Mouse (Mus musculus) heart, embryonic 13.5 days (tissue): ENCODE measurements around the gene Scp2. TPM values are rescaled to one million over a fixed set of nuclear protein-coding genes. Genes with fewer than 3 reads are reported as not detected.
A peak's percentile ranks its signal among the peaks of the same experiment; 100 is the strongest.

Source experiments
- ATAC-seq: fragments of 200-750 bp; cut with Nextera tagmentation; 2 replicates; pipeline ENCODE4 v1.8.0; 2017; ENCODE audit warnings: moderate TSS enrichment; ENCODE audit not compliant: insufficient number of reproducible peaks, low FRiP score, low TSS enrichment; ENCODE audit errors: extremely low read depth
- H3K27ac ChIP-seq: fragments of 300-500 bp; sonication (generic); replicated peaks from 2 replicates; pipeline ENCODE4 v1.5.1; 2015; ENCODE audit warnings: moderate library complexity, mild to moderate bottlenecking, inconsistent platforms
- H3K27me3 ChIP-seq: fragments of 300-500 bp; sonication (generic); replicated peaks from 2 replicates; pipeline ENCODE4 v1.6.1; 2015; ENCODE audit warnings: mild to moderate bottlenecking, inconsistent platforms
- H3K36me3 ChIP-seq: fragments of 300-500 bp; sonication (generic); 2 replicates; pipeline ENCODE4 v1.6.1; 2015; ENCODE audit warnings: mild to moderate bottlenecking, inconsistent platforms
- H3K4me1 ChIP-seq: fragments of 300-500 bp; sonication (generic); 2 replicates; pipeline ENCODE4 v1.6.1; 2015; ENCODE audit warnings: inconsistent platforms
- H3K4me2 ChIP-seq: fragments of 300-500 bp; sonication (generic); 2 replicates; pipeline ENCODE4 v1.6.1; 2015; ENCODE audit warnings: inconsistent platforms, mild to moderate bottlenecking, moderate library complexity
- H3K4me3 ChIP-seq: fragments of 300-500 bp; sonication (generic); 2 replicates; pipeline ENCODE4 v1.5.1; 2015; ENCODE audit warnings: moderate library complexity, mild to moderate bottlenecking, inconsistent platforms
- H3K9ac ChIP-seq: fragments of 300-500 bp; sonication (generic); 2 replicates; pipeline ENCODE4 v1.6.1; 2015; ENCODE audit warnings: inconsistent platforms, mild to moderate bottlenecking, moderate library complexity
- H3K9me3 ChIP-seq: fragments of 300-500 bp; sonication (generic); 2 replicates; pipeline ENCODE4 v1.6.1; 2016; ENCODE audit warnings: inconsistent platforms
- whole genome bisulfite sequencing: fragments of 180-500 bp; shearing (Covaris S2); methylation state at CpG from one replicate; pipeline ENCODE4 v1.1.7; 2015; ENCODE audit warnings: mixed read lengths; 5-methylcytosine and 5-hydroxymethylcytosine counted together
- polyA plus RNA-seq: library from polyadenylated mRNA; unstranded; fragments of >200 nt; fragmentation: Nextera tagmentation; extraction: Ambion mirVana; gene quantifications from 2 replicates; pipeline ENCODE4 v1.2.1, GENCODE M21; 2015

Gene Scp2
- polyA plus RNA-seq, 1 experiment from 2014 or later, result 169 TPM

DNA sequence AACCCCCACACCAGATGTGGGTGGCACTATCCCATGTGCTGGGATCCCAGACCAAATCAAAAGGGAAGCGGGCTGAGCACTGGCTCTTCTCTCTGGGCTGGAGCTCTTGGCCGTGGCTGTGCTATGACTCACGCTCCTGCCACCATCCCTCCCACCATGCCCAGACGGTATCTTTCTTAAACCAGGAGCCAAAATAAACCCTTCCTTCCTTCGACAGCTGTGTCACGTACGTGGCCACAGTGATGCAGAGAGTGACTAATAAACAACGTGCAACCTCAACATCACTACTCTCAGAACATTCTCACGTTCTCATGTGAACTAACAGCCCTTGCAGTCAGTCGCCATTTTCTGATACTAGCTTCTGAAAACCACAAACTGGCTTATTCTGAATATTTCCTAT lies 86.6 kb downstream of the Scp2 start:
- Histone ChIP-seq H3K27ac (0 out of 2 replicates have a peak overlapping the region, but pooled peaks have one; percentile 7), H3K4me2 (no peak overlapping the region), H3K4me1 (peaks cover 11% of the 10 kb centered on the region), H3K27me3 (no peaks in the 10 kb centered on the region), H3K36me3 (peaks cover 78% of the 10 kb centered on the region), H3K4me3 (no peak overlapping the region), H3K9ac (no peak overlapping the region), H3K9me3 (no peaks in the 10 kb centered on the region)
- WGBS, result 47% methylated on average over 10 of the region's 10 CpGs
- ATAC-seq, result no peak

- Histone ChIP-seq H3K4me3 (no peak overlapping the region), H3K4me2 (no peak overlapping the region), H3K36me3 (peaks cover 76% of the 10 kb centered on the region), H3K9me3 (no peaks in the 10 kb centered on the region), H3K27me3 (no peaks in the 10 kb centered on the region), H3K27ac (no peak overlapping the region), H3K4me1 (peaks cover 20% of the 10 kb centered on the region), H3K9ac (no peak overlapping the region)
- ATAC-seq, result no peak
- WGBS, result 89% methylated on average over 2 of the region's 2 CpGs
These were observed 87.6 kb downstream of the Scp2 start for GRCm38 (mm10) chr4:108057247-108057646.

DNA sequence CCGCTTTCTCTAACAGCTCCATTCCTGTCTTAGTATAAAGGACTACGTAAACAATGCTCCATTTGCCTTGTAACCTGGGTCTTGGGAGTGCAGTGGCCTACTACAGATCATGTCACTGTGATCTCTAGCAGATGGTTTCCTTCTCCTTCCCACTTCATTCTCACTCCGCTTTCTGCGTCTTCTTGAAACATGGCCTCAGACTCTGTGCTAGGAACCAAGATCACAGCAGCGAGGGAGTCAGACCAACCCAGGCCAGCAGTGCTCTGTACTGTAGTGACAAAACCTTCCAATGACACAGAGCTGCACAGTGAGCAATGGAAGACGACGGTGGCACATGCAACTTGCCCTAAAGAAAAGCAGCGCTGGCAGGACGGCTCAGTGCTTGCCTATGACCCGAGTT lies 88.9 kb downstream of the Scp2 start:
- Histone ChIP-seq H3K36me3 (peaks cover 77% of the 10 kb centered on the region), H3K27ac (no peak overlapping the region), H3K4me1 (peaks cover 26% of the 10 kb centered on the region), H3K9ac (no peak overlapping the region), H3K4me3 (no peak overlapping the region), H3K9me3 (no peaks in the 10 kb centered on the region), H3K4me2 (no peak overlapping the region), H3K27me3 (no peaks in the 10 kb centered on the region)
- ATAC-seq, result no peak
- 85% methylated on average over 10 of the region's 10 CpGs for WGBS

DNA sequence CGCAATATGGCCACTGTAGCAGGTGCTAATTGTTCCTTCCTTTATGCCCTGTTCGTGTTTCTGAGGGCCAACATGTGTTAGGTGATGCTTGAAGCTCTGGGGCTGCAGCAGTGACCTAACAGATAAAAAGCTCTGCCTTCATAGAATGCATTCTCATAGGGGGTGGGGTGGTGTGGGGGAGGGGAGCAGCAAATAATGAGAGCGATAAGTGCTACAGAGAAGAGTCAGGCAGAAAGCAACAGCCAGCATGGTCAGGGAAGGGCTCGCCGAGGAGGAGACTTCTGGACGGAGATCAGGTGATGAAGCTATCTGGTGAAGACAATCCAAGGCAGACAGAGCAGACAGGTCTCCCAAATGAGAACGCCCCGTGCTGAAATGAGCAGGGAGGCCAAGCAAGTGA lies 92.1 kb downstream of the Scp2 start:
- peak overlapping the region; percentile 18; the same call in 1 of the 2 replicates for H3K4me2 ChIP-seq

GRCm38 (mm10) chr4:108051687-108052274 lies 93.0 kb downstream of the Scp2 start:
- Histone ChIP-seq H3K36me3 (peaks cover 88% of the 10 kb centered on the region), H3K9me3 (no peaks in the 10 kb centered on the region), H3K27ac (no peak overlapping the region), H3K27me3 (no peaks in the 10 kb centered on the region), H3K4me2 (no peak overlapping the region), H3K9ac (no peak overlapping the region), H3K4me1 (peaks cover 20% of the 10 kb centered on the region), H3K4me3 (no peak overlapping the region)
- no peak for ATAC-seq
- 68% methylated on average over 10 of the region's 10 CpGs for WGBS

More for the DNA sequence above, 92.1 kb downstream of the Scp2 start:
- Histone ChIP-seq H3K9ac (0 out of 2 replicates have a peak overlapping the region, but pooled peaks have one; percentile 37), H3K9me3 (no peaks in the 10 kb centered on the region), H3K4me1 (peaks cover 20% of the 10 kb centered on the region), H3K27me3 (no peaks in the 10 kb centered on the region), H3K4me3 (no peak overlapping the region), H3K27ac (peak overlapping the region; percentile 12; the same call in 1 of the 2 replicates), H3K36me3 (peaks cover 86% of the 10 kb centered on the region)
- WGBS, result 30% methylated on average over 8 of the region's 8 CpGs
- ATAC-seq, result no peak

GRCm38 (mm10) chr4:108046136-108046535 lies 98.7 kb downstream of the Scp2 start:
- Histone ChIP-seq H3K27ac (no peak overlapping the region), H3K27me3 (no peaks in the 10 kb centered on the region), H3K4me1 (peaks cover 13% of the 10 kb centered on the region), H3K36me3 (peaks cover 78% of the 10 kb centered on the region), H3K4me2 (no peak overlapping the region), H3K9me3 (no peaks in the 10 kb centered on the region), H3K4me3 (no peak overlapping the region), H3K9ac (no peak overlapping the region)
- 73% methylated on average over 8 of the region's 8 CpGs for WGBS
- no peak for ATAC-seq

DNA sequence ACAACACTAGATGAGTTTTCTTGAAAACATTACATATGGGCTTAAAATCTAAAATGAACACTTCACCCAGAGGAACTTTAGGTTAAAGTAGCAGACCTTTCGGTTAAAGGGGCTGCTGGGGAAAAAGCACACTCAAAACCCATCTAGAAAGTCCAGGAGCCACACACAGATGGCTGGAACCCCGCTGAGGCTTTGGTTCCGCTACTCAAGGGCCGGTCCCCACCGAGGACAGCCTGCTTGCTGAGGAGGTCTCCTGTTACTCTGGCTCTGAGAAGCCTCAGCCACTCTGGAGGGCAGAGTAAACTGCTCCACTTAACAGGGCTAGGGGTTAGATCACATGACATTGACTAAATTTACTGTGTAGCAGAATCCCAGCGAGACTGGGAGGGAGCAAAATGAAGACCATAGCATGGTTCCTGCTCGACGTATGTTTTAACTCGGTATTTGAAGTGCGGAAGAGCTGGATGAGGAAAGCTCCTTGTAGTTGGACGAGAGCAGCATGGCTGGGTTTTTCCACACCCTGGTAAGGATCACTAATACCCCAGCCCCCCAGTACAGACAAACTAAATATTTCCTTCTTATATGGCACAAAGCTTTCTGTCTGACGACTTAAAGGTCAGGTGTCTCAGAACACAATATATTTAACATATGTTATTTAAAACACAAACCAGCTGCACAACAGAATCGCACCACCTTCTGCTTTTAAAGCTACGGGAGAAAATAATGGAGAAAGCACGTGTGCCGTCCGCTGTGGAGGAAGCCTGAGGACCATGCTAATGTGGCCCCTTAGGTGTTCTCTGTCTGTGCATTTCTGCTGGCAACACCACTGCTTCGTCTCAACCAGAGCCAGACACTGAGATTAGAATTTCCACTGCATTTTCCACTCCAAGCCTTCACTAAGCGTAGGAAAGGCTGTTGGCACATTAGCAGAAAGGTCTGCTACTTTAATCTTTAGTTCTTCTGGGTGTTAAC lies 99.4 kb downstream of the Scp2 start:
- peak overlapping the region; percentile 2; the same call in 1 of the 2 replicates for H3K9ac ChIP-seq
- WGBS, result 62% methylated on average over 19 of the region's 19 CpGs
- no peak overlapping the region for H3K4me2 ChIP-seq
- no peaks in the 10 kb centered on the region for H3K27me3 ChIP-seq
- no peaks in the 10 kb centered on the region for H3K9me3 ChIP-seq
- H3K4me3 ChIP-seq, result no peak overlapping the region
- no peak for ATAC-seq
- peaks cover 72% of the 10 kb centered on the region for H3K36me3 ChIP-seq
- no peak overlapping the region for H3K27ac ChIP-seq
- peaks cover 13% of the 10 kb centered on the region for H3K4me1 ChIP-seq

DNA sequence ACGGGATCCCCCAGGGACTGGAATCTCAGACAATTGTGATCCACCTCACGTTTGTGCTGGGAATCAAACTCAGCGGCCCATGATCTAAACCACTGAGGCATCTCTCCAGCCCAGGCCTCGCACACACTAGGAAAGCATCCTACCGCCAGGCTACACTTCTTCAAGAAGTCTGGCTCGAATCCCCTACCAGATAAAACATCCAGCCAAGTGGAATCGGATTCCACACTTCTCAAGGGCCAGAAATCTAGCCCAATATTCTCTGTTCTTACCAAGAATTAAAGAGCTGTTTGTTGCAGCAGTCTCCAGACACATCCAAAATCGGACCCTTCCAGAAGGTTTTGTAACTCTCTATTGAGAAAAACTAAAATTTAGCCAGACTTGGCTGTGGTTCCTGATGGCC lies 107.8 kb downstream of the Scp2 start:
- H3K9ac ChIP-seq, result no peak overlapping the region
- no peak overlapping the region for H3K27ac ChIP-seq
- H3K9me3 ChIP-seq, result no peaks in the 10 kb centered on the region
- H3K4me3 ChIP-seq, result no peak overlapping the region
- 82% methylated on average over 8 of the region's 8 CpGs for WGBS
- H3K27me3 ChIP-seq, result peaks cover 31% of the 10 kb centered on the region
- no peak for ATAC-seq
- H3K4me2 ChIP-seq, result no peak overlapping the region
- peaks cover 12% of the 10 kb centered on the region for H3K4me1 ChIP-seq
- H3K36me3 ChIP-seq, result peaks cover 2% of the 10 kb centered on the region

- WGBS, result 82% methylated on average over 8 of the region's 8 CpGs
- H3K4me2 ChIP-seq, result no peak overlapping the region
- ATAC-seq, result no peak
- no peaks in the 10 kb centered on the region for H3K36me3 ChIP-seq
- H3K9ac ChIP-seq, result no peak overlapping the region
- peaks cover 68% of the 10 kb centered on the region for H3K27me3 ChIP-seq
- no peak overlapping the region for H3K27ac ChIP-seq
- H3K9me3 ChIP-seq, result no peaks in the 10 kb centered on the region
- no peak overlapping the region for H3K4me3 ChIP-seq
- H3K4me1 ChIP-seq, result peaks cover 24% of the 10 kb centered on the region
These were observed 111.6 kb downstream of the Scp2 start for GRCm38 (mm10) chr4:108033041-108033764.

GRCm38 (mm10) chr4:108032352-108032849 lies 112.4 kb downstream of the Scp2 start:
- WGBS, result 44% methylated on average over 11 of the region's 11 CpGs
- no peaks in the 10 kb centered on the region for H3K36me3 ChIP-seq
- peak overlapping the region; percentile 69 for H3K4me3 ChIP-seq
- peaks cover 24% of the 10 kb centered on the region for H3K4me1 ChIP-seq
- ATAC-seq, result no peak
- H3K9ac ChIP-seq, result peak overlapping the region; percentile 78
- peak overlapping the region; percentile 99 for H3K4me2 ChIP-seq
- no peak overlapping the region for H3K27ac ChIP-seq
- H3K9me3 ChIP-seq, result no peaks in the 10 kb centered on the region
- H3K27me3 ChIP-seq, result peaks cover 76% of the 10 kb centered on the region
